Mouse (Mus musculus): ENCODE measurements around the gene C1ql1.

C1ql1 gene

DNA sequence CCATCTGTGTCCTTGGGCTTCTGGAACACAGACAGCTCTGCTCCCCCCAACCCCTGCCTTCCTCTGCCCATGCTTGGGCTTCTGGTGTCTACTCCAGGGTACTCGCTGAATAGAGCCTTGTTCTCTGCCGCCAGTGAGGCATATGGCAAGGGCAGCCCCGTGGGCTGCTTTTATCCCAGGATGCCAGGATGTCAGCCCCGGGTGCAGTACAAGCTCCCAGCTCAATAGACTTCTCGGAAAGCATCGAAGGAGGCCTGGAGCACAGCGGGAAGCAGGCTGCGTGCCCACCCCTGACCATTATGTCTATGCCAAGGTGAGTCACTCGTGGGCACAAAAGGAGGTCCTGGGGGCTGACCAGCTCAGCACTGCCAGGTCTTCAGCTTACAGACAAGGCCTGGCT, 48.1 kb downstream of the C1ql1 start:
- DNase-seq = peak; percentile 32

DNA sequence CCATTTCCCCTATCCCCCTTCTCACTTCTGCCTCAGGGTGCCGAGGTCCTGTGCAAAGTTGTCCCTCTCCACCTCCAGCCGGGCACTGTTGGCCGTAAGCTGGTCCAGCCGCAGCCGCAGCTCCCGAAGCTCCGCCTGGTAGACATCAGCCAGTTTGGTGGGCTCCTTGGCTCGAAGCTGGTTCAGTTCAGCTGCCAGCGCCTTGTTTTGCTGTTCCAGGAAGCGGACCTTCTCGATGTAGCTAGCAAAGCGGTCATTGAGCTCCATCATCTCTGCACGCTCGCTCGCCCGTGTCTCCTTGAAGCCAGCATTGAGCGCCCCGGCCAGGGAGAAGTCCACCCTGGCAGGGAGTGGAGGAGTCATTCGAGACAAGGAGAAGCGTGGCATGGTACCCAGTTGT, 49.8 kb downstream of the C1ql1 start:
- DNase-seq = no peak

DNA sequence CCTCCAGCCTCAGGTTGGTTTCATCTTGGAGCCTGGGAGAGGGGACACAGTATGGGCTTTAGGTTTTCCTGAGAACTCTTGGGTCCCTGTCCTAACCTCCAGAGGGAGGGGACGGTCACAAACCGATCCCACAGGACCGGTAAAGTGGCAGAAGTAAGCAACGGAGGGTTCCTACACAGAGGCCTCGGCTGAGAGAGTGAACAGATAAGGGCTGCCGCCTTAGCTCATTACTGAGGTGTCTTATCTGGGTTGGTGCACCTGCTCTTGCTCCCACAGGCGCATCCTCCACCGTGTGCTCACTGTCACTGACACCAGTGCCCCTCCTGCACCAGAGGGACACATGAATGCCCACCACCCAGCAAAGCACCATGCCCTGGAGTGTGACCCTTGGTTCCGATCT, 50.7 kb downstream of the C1ql1 start:
- no peak for DNase-seq

DNA sequence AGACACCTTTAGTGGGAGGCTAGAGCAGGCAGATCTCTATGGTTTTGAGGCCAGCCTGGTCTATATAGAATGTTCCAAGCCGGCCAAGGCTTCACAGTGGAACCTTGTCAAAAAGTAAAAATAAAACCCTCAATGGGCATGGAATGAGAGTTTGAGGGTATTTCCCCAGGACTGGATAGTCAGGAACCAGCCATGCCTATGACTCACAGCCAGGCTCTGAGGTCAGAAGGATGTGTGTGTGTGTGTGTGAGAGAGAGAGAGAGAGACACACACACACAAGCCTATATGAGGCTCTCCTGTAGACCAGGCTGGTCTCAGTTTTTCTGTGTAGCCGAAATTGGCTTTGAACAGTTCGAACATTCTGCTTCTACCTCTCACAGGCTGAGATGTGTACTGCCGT, 51.8 kb downstream of the C1ql1 start:
- no peak for DNase-seq

DNA sequence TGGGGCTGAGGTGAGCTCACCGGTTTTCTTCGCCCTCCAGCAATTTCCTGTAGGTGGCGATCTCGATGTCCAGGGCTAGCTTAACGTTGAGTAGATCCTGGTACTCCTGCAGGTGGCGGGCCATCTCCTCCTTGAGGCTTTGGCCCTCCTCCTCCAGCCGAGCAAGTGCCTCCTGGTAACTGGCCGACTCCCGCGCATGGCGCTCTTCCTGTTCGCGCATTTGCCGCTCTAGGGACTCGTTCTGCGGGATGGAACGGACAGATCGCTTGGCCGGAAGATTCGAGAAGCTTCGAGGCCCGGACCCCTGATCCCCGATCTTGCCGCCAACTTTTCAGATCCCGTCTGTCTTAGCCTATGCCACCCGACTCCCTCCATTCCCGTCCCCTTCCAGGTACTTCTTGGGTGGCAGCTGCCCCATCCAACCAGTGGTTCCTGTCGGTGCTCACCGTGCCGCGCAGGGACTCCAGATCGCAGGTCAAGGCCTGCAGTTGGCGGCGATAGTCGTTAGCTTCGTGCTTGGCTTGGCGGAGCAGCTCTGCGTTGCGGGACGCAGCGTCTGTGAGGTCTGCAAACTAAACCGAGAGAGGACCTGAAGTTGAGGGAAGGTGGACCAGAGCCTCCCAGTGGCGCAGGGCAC, 53.4 kb downstream of the C1ql1 start:
- no peak for DNase-seq

DNA sequence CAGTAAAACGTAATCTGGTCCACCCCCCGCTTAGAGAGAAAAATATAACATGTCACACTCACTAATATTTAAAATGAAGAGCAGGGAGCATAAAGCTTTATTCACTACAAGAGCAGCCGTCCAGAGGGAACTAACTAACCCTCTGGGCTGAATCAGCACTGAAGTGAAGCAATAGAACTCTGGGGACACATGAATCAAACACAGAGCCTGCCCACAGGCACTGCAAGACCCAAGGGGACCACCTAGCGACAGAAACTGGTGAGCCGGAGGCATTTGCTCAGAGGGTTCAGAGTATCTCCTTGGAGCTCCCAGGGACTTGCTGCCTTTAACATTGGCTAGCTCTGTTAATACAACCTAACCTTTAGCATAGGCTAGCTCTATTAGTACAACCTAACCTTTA, 56.4 kb downstream of the C1ql1 start:
- no peak for DNase-seq
